Mouse (Mus musculus): ENCODE results near the gene Gprc5c. TPM values are rescaled to one million over a fixed set of nuclear protein-coding genes. Genes with fewer than 3 reads are reported as not detected.

Gprc5c gene
- total and polyA plus RNA-seq, 3 experiments = not detected

DNA sequence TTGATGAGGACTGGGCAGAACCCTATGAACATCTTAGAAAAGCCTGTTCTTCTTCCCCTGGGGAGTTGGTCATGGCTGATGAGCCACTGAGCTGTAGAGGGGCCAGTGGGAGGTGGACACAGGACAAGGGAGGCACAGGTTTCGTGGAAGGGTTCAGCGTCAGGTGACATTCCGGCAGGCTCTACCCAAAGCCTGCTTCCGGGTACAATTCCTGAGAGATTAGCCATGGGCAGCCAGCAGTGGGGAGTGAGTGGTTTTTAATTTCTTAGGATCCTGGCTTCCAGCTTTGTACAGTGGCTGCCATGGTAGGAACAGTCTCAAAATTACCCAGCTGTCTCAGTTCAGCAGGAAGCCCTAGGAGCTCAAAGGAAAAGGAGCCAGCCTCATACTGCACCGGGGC, 3.9 kb upstream of the Gprc5c start:
- Histone ChIP-seq H3K4me3 (ENCODE audit: control insufficient read depth in 1 of 2, insufficient read depth in 1 of 2, low read depth in 2 of 2, low read length in 2 of 2) (no peak overlapping the region), H3K9ac (ENCODE audit: control insufficient read depth, low read depth, low read length, poor library complexity, severe bottlenecking) (no peak overlapping the region)
- TF ChIP-seq ZNF384 (IDR thresholded peaks at IDR 0.05; ENCODE audit: low read depth, low read length) = no peak
- TF ChIP-seq E2F4 (IDR thresholded peaks at IDR 0.05; ENCODE audit: borderline replicate concordance, low read depth, low read length) = no peak
- TF ChIP-seq MAFK (IDR thresholded peaks at IDR 0.05; ENCODE audit: borderline replicate concordance, low read depth, low read length) = no peak
- TF ChIP-seq SMC3 (IDR thresholded peaks at IDR 0.05; ENCODE audit: low read depth, low read length) = no peak
- TF ChIP-seq ZMIZ1 (IDR thresholded peaks at IDR 0.05; ENCODE audit: low read depth, low read length) = no peak
- TF ChIP-seq JUND (IDR thresholded peaks at IDR 0.05; ENCODE audit: low read depth, low read length) = no peak
- no peak for TF ChIP-seq MYB (IDR thresholded peaks at IDR 0.05; ENCODE audit: low read depth, low read length)
- no peak for TF ChIP-seq UBTF (IDR thresholded peaks at IDR 0.05; ENCODE audit: borderline replicate concordance, insufficient read depth, low read depth, low read length)
- TF ChIP-seq USF1 (IDR thresholded peaks at IDR 0.05; ENCODE audit: low read depth, low read length) = no peak
- TF ChIP-seq ZC3H11A (IDR thresholded peaks at IDR 0.05; ENCODE audit: low read depth, low read length) = no peak
- TF ChIP-seq CTCF (IDR thresholded peaks at IDR 0.05 in 2 of 3, conservative IDR thresholded peaks at IDR 0.05 in 1 of 3; ENCODE audit: control insufficient read depth in 1 of 3, insufficient read depth in 1 of 3, low read depth in 2 of 3, low read length in 3 of 3, poor library complexity in 1 of 3, severe bottlenecking in 1 of 3) = no peak
- TF ChIP-seq TAL1 (IDR thresholded peaks at IDR 0.05; ENCODE audit: low read length) = no peak
- TF ChIP-seq RCOR1 (IDR thresholded peaks at IDR 0.05; ENCODE audit: low read depth, low read length) = no peak
- TF ChIP-seq NELFE (IDR thresholded peaks at IDR 0.05; ENCODE audit: low read depth, low read length) = no peak
- TF ChIP-seq ELF1 (IDR thresholded peaks at IDR 0.05; ENCODE audit: low read depth, low read length) = no peak
- TF ChIP-seq TBP (IDR thresholded peaks at IDR 0.05; ENCODE audit: low read depth, low read length) = no peak
- TF ChIP-seq GATA1 (IDR thresholded peaks at IDR 0.05; ENCODE audit: low read depth, low read length) = no peak
- TF ChIP-seq ZKSCAN1 (IDR thresholded peaks at IDR 0.05; ENCODE audit: low read depth, low read length) = no peak
- no peak for TF ChIP-seq HCFC1 (IDR thresholded peaks at IDR 0.05; ENCODE audit: low read depth, low read length)
- no peak for TF ChIP-seq RAD21 (IDR thresholded peaks at IDR 0.05; ENCODE audit: low read depth, low read length)

DNA sequence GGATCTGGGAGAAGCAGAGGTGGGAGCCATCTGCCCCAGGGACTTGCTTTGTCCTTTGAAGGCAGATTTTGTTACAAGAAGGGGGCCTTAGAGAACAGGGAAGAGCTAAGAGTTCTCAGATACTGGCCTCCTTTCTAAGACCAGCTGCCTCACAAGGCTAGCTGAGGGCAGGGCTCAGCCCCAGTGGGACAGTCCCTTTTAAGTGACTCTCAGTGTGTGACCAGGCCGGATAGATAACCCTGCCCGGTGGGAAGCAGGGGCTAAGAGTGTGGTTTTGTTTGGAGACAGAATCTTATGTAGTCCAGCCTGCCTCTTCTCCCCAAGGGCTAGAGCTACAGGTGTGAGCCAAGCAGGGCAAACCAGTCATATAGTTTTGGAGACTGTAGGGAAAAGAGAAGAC, 1.4 kb upstream of the Gprc5c start:
- Histone ChIP-seq H3K9ac (ENCODE audit: control insufficient read depth, low read depth, low read length, poor library complexity, severe bottlenecking) (no peak overlapping the region), H3K27me3 (ENCODE audit: control insufficient read depth in 1 of 2, insufficient read depth in 2 of 2, low read length in 2 of 2) (no peaks in the 10 kb centered on the region), H3K79me2 (ENCODE audit: control insufficient read depth, insufficient read depth, low read length, poor library complexity) (no peaks in the 10 kb centered on the region), H3K27ac (ENCODE audit: control insufficient read depth, low read depth, low read length) (no peak overlapping the region), H3K9me3 (replicated peaks; ENCODE audit: insufficient read depth, low read length) (no peaks in the 10 kb centered on the region), H3K4me3 (ENCODE audit: control insufficient read depth in 1 of 2, insufficient read depth in 1 of 2, low read depth in 2 of 2, low read length in 2 of 2) (no peak overlapping the region), H3K4me1 (ENCODE audit: control insufficient read depth in 1 of 2, insufficient read depth in 2 of 2, low read length in 2 of 2) (no peaks in the 10 kb centered on the region), H3K36me3 (ENCODE audit: control insufficient read depth in 1 of 2, insufficient read depth in 2 of 2, low read length in 2 of 2) (no peaks in the 10 kb centered on the region)
- TF ChIP-seq GATA1 (IDR thresholded peaks at IDR 0.05; ENCODE audit: low read depth, low read length) (no peak), POLR2AphosphoS2 (IDR thresholded peaks at IDR 0.05; ENCODE audit: low read length) (no peak), NRF1 (IDR thresholded peaks at IDR 0.05; ENCODE audit: insufficient read depth, low read depth, low read length, poor library complexity, severe bottlenecking) (no peak), NELFE (IDR thresholded peaks at IDR 0.05; ENCODE audit: low read depth, low read length) (no peak), KAT2A (conservative IDR thresholded peaks at IDR 0.05; ENCODE audit: low read depth, low read length) (no peak), ZNF384 (IDR thresholded peaks at IDR 0.05; ENCODE audit: low read depth, low read length) (no peak), USF2 (IDR thresholded peaks at IDR 0.05; ENCODE audit: borderline replicate concordance in 1 of 2, insufficient read depth in 1 of 2, low read depth in 1 of 2, low read length in 2 of 2) (no peak)
- DNase-seq (ENCODE audit: low read depth, low spot score) = no peak

More for the DNA sequence above, 3.9 kb upstream of the Gprc5c start:
- Histone ChIP-seq H3K27ac (ENCODE audit: control insufficient read depth, low read depth, low read length) (no peak overlapping the region), H3K4me1 (ENCODE audit: control insufficient read depth in 1 of 2, insufficient read depth in 2 of 2, low read length in 2 of 2) (no peaks in the 10 kb centered on the region), H3K27me3 (ENCODE audit: control insufficient read depth in 1 of 2, insufficient read depth in 2 of 2, low read length in 2 of 2) (no peaks in the 10 kb centered on the region), H3K79me2 (ENCODE audit: control insufficient read depth, insufficient read depth, low read length, poor library complexity) (no peaks in the 10 kb centered on the region), H3K9me3 (replicated peaks; ENCODE audit: insufficient read depth, low read length) (no peaks in the 10 kb centered on the region), H3K36me3 (ENCODE audit: control insufficient read depth in 1 of 2, insufficient read depth in 2 of 2, low read length in 2 of 2) (no peaks in the 10 kb centered on the region)
- no peak for DNase-seq (ENCODE audit: low read depth, low spot score)
